Mouse (Mus musculus): Measurements from ENCODE around the gene Fgf9. TPM values are rescaled to one million over a fixed set of nuclear protein-coding genes. Genes with fewer than 3 reads are reported as not detected.

Fgf9 gene
- polyA plus RNA-seq, 1 experiment, result not detected

DNA sequence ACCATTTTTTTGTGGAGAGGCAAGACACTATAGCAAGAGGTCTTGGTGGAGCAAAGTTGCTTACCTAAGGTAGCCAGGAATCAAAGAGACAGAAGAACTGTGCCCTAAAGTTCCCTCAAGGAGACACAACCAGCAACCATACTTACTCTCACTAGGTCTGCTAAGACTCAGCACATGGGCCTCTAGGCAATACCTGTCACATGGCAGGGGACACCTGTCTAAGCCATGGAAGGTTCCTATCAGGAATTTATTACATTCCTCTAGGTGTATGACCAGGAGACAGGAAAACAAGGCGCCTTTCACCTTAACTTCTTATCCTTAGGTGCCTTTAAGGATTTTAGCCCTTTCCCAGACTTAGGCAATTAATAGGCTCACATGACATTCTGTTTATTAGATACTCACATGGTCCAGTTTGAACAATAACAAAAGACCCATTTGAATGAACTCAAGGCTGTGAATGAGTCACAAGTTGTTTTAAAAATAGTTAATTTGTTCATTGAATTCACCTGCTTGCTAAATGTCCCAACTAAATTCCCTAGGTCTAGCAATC is 69.2 kb downstream of the Fgf9 start:
- WGBS, result 76% methylated on average over 1 of the region's 1 CpGs
- TF ChIP-seq CTCF (IDR thresholded peaks at IDR 0.05; ENCODE audit: control insufficient read depth, insufficient read depth, low read length) (no peak), POLR2A (IDR thresholded peaks at IDR 0.05; ENCODE audit: borderline replicate concordance, control insufficient read depth, low read depth, low read length) (no peak)
- Histone ChIP-seq H3K4me3 (replicated peaks; ENCODE audit: control insufficient read depth, low read depth, low read length) (no peak overlapping the region), H3K4me1 (ENCODE audit: control insufficient read depth, insufficient read depth, low read length) (no peaks in the 10 kb centered on the region; the same call in 1 of the 2 replicates), H3K27ac (ENCODE audit: control insufficient read depth, insufficient read depth, low read depth, low read length, poor library complexity) (no peak overlapping the region)

DNA sequence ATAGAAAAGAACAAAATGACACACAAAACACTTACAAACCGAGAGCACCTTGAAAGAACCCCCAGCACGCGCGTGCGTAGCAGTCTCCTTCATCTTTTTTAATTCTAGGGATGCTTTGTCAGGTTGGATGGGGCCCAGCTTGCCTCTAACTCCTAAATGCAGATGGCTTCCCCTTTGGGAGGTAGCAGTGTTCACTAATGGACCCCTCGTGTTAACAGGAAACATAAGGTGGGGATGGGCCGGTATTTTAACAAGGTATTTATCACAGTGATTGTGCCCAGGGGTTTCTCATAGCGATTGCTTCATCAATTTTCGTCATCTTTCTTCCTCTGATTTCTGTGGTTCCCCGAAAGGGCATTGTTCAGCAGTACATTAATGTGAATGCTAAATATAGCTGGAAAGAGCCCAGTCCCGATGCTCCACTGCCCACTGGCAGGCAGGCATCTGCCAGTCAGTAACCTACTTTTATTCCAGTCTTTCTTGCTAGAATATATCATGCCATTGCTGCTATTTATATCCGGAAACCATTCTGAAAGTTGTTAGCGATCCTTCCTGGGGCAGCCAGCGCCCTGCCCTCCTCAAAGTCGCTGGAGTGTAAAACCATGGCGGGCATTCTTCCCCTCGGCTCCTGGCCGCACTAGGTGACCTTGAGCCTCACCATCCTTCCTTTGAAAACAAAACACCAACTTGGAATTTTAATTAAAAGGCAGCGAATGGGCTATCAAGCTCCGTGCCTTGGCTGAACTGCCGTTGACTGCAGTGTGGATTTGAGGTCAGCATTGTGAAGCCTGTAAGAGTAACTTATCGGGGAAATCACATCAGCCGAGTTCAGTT is 79.5 kb downstream of the Fgf9 start:
- no peak overlapping the region for H3K4me3 ChIP-seq (replicated peaks; ENCODE audit: control insufficient read depth, low read depth, low read length)
- 75% methylated on average over 23 of the region's 23 CpGs for WGBS
- no peaks in the 10 kb centered on the region for H3K4me1 ChIP-seq (ENCODE audit: control insufficient read depth, insufficient read depth, low read length)
- TF ChIP-seq CTCF (IDR thresholded peaks at IDR 0.05; ENCODE audit: control insufficient read depth, insufficient read depth, low read length) (no peak), POLR2A (IDR thresholded peaks at IDR 0.05; ENCODE audit: borderline replicate concordance, control insufficient read depth, low read depth, low read length) (no peak)
- H3K27ac ChIP-seq (ENCODE audit: control insufficient read depth, insufficient read depth, low read depth, low read length, poor library complexity), result no peak overlapping the region

- Histone ChIP-seq H3K4me1 (ENCODE audit: control insufficient read depth, insufficient read depth, low read length) (no peaks in the 10 kb centered on the region), H3K27ac (ENCODE audit: control insufficient read depth, insufficient read depth, low read depth, low read length, poor library complexity) (no peak overlapping the region), H3K4me3 (replicated peaks; ENCODE audit: control insufficient read depth, low read depth, low read length) (no peak overlapping the region)
- no peak for TF ChIP-seq CTCF (IDR thresholded peaks at IDR 0.05; ENCODE audit: control insufficient read depth, insufficient read depth, low read length)
- no peak for TF ChIP-seq POLR2A (IDR thresholded peaks at IDR 0.05; ENCODE audit: borderline replicate concordance, control insufficient read depth, low read depth, low read length)
- 89% methylated on average over 13 of the region's 13 CpGs for WGBS
Observed at GRCm38 (mm10) chr14:58150471-58150855, 80.1 kb downstream of the Fgf9 start.

DNA sequence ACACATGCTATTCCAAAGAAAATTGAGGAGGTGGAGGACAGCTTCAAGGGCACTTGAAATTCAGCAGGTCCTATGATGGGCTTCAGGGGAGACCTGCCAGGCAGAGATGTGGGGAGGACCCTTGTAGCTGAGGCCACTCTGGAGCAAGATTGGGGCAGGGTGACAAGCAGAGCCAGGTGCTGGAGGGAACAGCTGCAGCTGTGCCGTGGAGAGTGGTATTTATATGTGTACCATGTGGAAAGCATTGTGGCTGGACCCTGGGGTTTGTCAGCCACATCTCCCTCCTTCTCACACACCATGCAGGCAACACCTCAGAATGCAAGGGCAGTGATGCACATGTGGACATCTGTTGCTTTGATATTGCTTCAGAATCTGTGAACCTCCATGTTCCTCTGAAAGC is 81.8 kb downstream of the Fgf9 start:
- no peak overlapping the region for H3K4me3 ChIP-seq (replicated peaks; ENCODE audit: control insufficient read depth, low read depth, low read length)
- TF ChIP-seq POLR2A (IDR thresholded peaks at IDR 0.05; ENCODE audit: borderline replicate concordance, control insufficient read depth, low read depth, low read length), result no peak
- TF ChIP-seq CTCF (IDR thresholded peaks at IDR 0.05; ENCODE audit: control insufficient read depth, insufficient read depth, low read length), result no peak
- WGBS, result 55% methylated on average over 1 of the region's 1 CpGs
- H3K4me1 ChIP-seq (ENCODE audit: control insufficient read depth, insufficient read depth, low read length), result no peaks in the 10 kb centered on the region
- H3K27ac ChIP-seq (ENCODE audit: control insufficient read depth, insufficient read depth, low read depth, low read length, poor library complexity), result no peak overlapping the region

GRCm38 (mm10) chr14:58153470-58154416 is 83.4 kb downstream of the Fgf9 start:
- H3K4me1 ChIP-seq (ENCODE audit: control insufficient read depth, insufficient read depth, low read length), result no peaks in the 10 kb centered on the region
- WGBS, result 67% methylated on average over 15 of the region's 15 CpGs
- H3K4me3 ChIP-seq (replicated peaks; ENCODE audit: control insufficient read depth, low read depth, low read length), result no peak overlapping the region
- no peak overlapping the region for H3K27ac ChIP-seq (ENCODE audit: control insufficient read depth, insufficient read depth, low read depth, low read length, poor library complexity)
- TF ChIP-seq POLR2A (IDR thresholded peaks at IDR 0.05; ENCODE audit: borderline replicate concordance, control insufficient read depth, low read depth, low read length) (no peak), CTCF (IDR thresholded peaks at IDR 0.05; ENCODE audit: control insufficient read depth, insufficient read depth, low read length) (no peak)

GRCm38 (mm10) chr14:58160624-58161023 is 90.3 kb downstream of the Fgf9 start:
- TF ChIP-seq POLR2A (IDR thresholded peaks at IDR 0.05; ENCODE audit: borderline replicate concordance, control insufficient read depth, low read depth, low read length), result no peak
- TF ChIP-seq CTCF (IDR thresholded peaks at IDR 0.05; ENCODE audit: control insufficient read depth, insufficient read depth, low read length), result no peak

More at GRCm38 (mm10) chr14:58160624-58161023, 90.3 kb downstream of the Fgf9 start:
- Histone ChIP-seq H3K4me1 (ENCODE audit: control insufficient read depth, insufficient read depth, low read length) (no peaks in the 10 kb centered on the region), H3K27ac (ENCODE audit: control insufficient read depth, insufficient read depth, low read depth, low read length, poor library complexity) (no peak overlapping the region), H3K4me3 (replicated peaks; ENCODE audit: control insufficient read depth, low read depth, low read length) (no peak overlapping the region)
- 44% methylated on average over 1 of the region's 1 CpGs for WGBS

Other genes starting within 250 kb of the Fgf9 start
- 8.3 and 14.0 TPM in 2 replicates for gene Ska3, start 244.4 kb upstream of the Fgf9 start, polyA plus RNA-seq (2011; ENCODE audit: insufficient read depth, insufficient read length, low replicate concordance, missing spikeins)
- gene Mrpl57, start 244.3 kb upstream of the Fgf9 start, polyA plus RNA-seq (2011; ENCODE audit: insufficient read depth, insufficient read length, low replicate concordance, missing spikeins), result 41.3 and 54.3 TPM in 2 replicates
- 3.7 and 9.3 TPM in 2 replicates for gene Zdhhc20, start 180.3 kb upstream of the Fgf9 start, polyA plus RNA-seq (2011; ENCODE audit: insufficient read depth, insufficient read length, low replicate concordance, missing spikeins)
- gene Micu2, start 71.3 kb upstream of the Fgf9 start, polyA plus RNA-seq (2011; ENCODE audit: insufficient read depth, insufficient read length, low replicate concordance, missing spikeins), result 28.7 and 46.4 TPM in 2 replicates